Mouse (Mus musculus) hindbrain, embryonic 12.5 days (tissue): Measurements from ENCODE around the gene Ubald1. TPM values are rescaled to one million over a fixed set of nuclear protein-coding genes. Genes with fewer than 3 reads are reported as not detected.
A peak's percentile ranks its signal among the peaks of the same experiment; 100 is the strongest.

Experiments
- ATAC-seq: fragments of 200-750 bp; cut with Nextera tagmentation; 2 replicates; pipeline ENCODE4 v1.8.0; 2017; ENCODE audit warnings: moderate TSS enrichment; ENCODE audit not compliant: low FRiP score
- H3K27ac ChIP-seq: fragments of 300-500 bp; sonication (generic); 2 replicates; pipeline ENCODE4 v1.5.1; 2016; ENCODE audit warnings: mild to moderate bottlenecking
- H3K27me3 ChIP-seq: fragments of 300-500 bp; sonication (generic); 2 replicates; pipeline ENCODE4 v1.6.1; 2016; ENCODE audit warnings: mild to moderate bottlenecking
- H3K36me3 ChIP-seq: fragments of 300-500 bp; sonication (generic); 2 replicates; pipeline ENCODE4 v1.6.1; 2016; ENCODE audit warnings: mild to moderate bottlenecking
- H3K4me1 ChIP-seq: fragments of 300-500 bp; sonication (generic); 2 replicates; pipeline ENCODE4 v1.6.1; 2016
- H3K4me2 ChIP-seq: fragments of 300-500 bp; sonication (generic); replicated peaks from 2 replicates; pipeline ENCODE4 v1.6.1; 2016; ENCODE audit warnings: mild to moderate bottlenecking
- H3K4me3 ChIP-seq: fragments of 300-500 bp; sonication (generic); 2 replicates; pipeline ENCODE4 v1.5.1; 2016; ENCODE audit warnings: mild to moderate bottlenecking
- H3K9ac ChIP-seq: fragments of 300-500 bp; sonication (generic); 2 replicates; pipeline ENCODE4 v1.6.1; 2016; ENCODE audit warnings: mild to moderate bottlenecking, moderate library complexity
- H3K9me3 ChIP-seq: fragments of 300-500 bp; sonication (generic); replicated peaks from 2 replicates; pipeline ENCODE4 v1.6.1; 2016; ENCODE audit warnings: mild to moderate bottlenecking
- WGBS: fragments of 180-500 bp; shearing (Covaris S2); methylation state at CpG from one replicate; pipeline ENCODE4 v1.1.7; 2016; 5-methylcytosine and 5-hydroxymethylcytosine counted together
- polyA plus RNA-seq: library from polyadenylated mRNA; unstranded; fragments of >200 nt; fragmentation: Nextera tagmentation; extraction: Ambion mirVana; gene quantifications from 2 replicates; pipeline ENCODE4 v1.2.1, GENCODE M21; 2016

Gene Ubald1
- polyA plus RNA-seq, 1 experiment from 2014 or later = 38.8 TPM

DNA sequence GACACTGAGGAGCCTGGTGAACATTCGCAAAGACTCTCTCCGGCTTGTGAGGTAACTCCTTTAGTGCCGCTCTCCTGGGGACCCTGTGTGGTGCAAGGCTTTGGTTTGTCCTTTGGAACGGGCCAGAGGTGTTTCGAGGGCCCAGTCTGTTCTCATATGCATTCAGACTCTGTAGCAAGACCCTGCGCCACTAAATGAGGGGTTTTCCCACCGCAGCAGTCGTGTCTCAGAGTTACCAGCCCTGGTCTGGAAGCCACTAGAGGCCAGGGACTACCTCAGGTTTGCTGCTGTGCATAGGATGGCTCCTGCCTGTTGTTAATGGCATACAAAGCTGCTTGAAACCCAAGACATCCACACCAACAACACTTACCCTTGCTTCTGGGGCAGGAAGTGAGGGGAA, 30.6 kb upstream of the Ubald1 start:
- 97% methylated on average over 8 of the region's 8 CpGs for WGBS

GRCm38 (mm10) chr16:4909745-4910144, 29.6 kb upstream of the Ubald1 start:
- 100% methylated on average over 2 of the region's 2 CpGs for WGBS
- no peak for ATAC-seq
- Histone ChIP-seq H3K27ac (no peak overlapping the region), H3K27me3 (no peaks in the 10 kb centered on the region), H3K4me3 (no peak overlapping the region), H3K4me2 (no peak overlapping the region), H3K9ac (no peak overlapping the region), H3K9me3 (no peaks in the 10 kb centered on the region), H3K36me3 (peaks cover 45% of the 10 kb centered on the region), H3K4me1 (peaks cover 6% of the 10 kb centered on the region; the same call in 1 of the 2 replicates)

More for the DNA sequence above, 30.6 kb upstream of the Ubald1 start:
- H3K36me3 ChIP-seq = peaks cover 54% of the 10 kb centered on the region
- no peaks in the 10 kb centered on the region for H3K27me3 ChIP-seq
- no peak overlapping the region for H3K27ac ChIP-seq
- ATAC-seq = no peak
- H3K4me1 ChIP-seq = peaks cover 6% of the 10 kb centered on the region; the same call in 1 of the 2 replicates
- no peak overlapping the region for H3K9ac ChIP-seq
- no peak overlapping the region for H3K4me2 ChIP-seq
- H3K4me3 ChIP-seq = no peak overlapping the region
- H3K9me3 ChIP-seq = no peaks in the 10 kb centered on the region

GRCm38 (mm10) chr16:4907972-4908371, 27.9 kb upstream of the Ubald1 start:
- H3K36me3 ChIP-seq = peaks cover 37% of the 10 kb centered on the region
- 65% methylated on average over 5 of the region's 5 CpGs for WGBS
- no peak for ATAC-seq

DNA sequence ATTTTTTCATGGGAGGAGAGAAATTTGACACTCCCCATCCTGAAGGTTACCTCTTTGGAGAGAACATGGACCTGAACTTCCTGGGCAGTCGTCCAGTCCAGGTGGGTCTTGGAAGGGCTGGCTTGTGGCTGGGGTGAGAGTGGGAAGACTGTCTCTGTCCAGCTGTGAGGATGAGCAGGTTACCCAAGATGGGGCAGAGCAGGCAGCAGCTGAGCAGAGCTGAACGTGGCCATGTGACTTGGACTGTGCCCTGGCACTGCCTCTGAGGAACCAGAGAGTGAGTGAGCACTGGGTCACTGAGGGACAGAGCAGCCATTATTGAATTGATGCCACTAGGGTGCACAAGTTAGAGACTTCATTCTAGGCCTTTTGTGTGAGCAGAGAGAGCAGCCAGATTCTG, 27.3 kb upstream of the Ubald1 start:
- 68% methylated on average over 2 of the region's 2 CpGs for WGBS
- H3K27ac ChIP-seq = no peak overlapping the region

More at GRCm38 (mm10) chr16:4907972-4908371, 27.9 kb upstream of the Ubald1 start:
- no peak overlapping the region for H3K27ac ChIP-seq
- no peak overlapping the region for H3K4me3 ChIP-seq
- H3K4me2 ChIP-seq = no peak overlapping the region
- H3K4me1 ChIP-seq = no peaks in the 10 kb centered on the region
- H3K9me3 ChIP-seq = no peaks in the 10 kb centered on the region
- no peak overlapping the region for H3K9ac ChIP-seq
- H3K27me3 ChIP-seq = no peaks in the 10 kb centered on the region

DNA sequence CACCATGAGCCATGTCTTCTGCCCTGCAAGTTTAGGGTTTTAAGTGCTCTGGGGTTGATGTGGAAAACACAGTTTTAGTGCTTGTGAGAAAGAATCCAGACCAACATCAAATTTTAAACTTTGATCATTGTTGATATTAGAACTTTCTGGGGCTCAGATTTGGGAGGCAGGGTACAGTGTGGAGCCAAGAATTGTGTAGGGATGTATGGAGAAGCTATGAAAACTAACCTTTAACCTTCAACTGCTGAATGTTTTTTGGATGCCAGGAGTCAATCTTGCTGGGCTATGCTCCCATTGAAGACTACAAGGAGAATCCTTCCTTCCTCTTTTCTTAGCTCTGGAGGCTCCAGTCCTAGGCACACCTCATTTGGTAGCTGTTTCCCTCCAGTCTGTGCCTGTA, 26.4 kb upstream of the Ubald1 start:
- Histone ChIP-seq H3K36me3 (peaks cover 27% of the 10 kb centered on the region), H3K4me1 (no peaks in the 10 kb centered on the region), H3K27ac (no peak overlapping the region), H3K4me3 (no peak overlapping the region), H3K9ac (no peak overlapping the region), H3K9me3 (no peaks in the 10 kb centered on the region), H3K4me2 (no peak overlapping the region), H3K27me3 (no peaks in the 10 kb centered on the region)
- ATAC-seq = no peak

More for the DNA sequence above, 27.3 kb upstream of the Ubald1 start:
- Histone ChIP-seq H3K36me3 (peaks cover 35% of the 10 kb centered on the region), H3K9me3 (no peaks in the 10 kb centered on the region), H3K27me3 (no peaks in the 10 kb centered on the region), H3K4me3 (no peak overlapping the region), H3K9ac (no peak overlapping the region), H3K4me1 (no peaks in the 10 kb centered on the region), H3K4me2 (no peak overlapping the region)
- no peak for ATAC-seq

DNA sequence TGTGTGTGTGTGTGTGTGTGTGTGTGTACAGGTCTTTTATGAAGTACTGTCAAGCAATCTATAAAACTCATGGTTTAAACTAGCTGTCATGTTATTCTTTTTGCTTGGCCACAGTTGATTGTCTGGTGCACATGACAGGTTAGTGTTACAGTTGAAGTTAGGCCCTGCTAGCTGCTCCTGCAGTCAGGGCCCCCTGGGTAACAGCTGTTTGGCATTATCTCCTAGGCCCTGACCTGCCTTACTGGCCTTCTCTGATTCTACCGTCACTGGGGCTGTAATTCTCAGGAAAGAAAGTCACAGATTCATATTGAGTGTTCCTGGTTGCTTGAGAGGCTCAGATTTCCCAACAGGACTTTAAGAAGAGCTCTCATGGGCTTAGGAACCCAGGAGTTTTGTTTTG, 25.5 kb upstream of the Ubald1 start:
- H3K4me3 ChIP-seq = no peak overlapping the region
- WGBS = 54% methylated on average over 1 of the region's 1 CpGs
- H3K4me2 ChIP-seq = no peak overlapping the region
- no peak overlapping the region for H3K9ac ChIP-seq
- H3K9me3 ChIP-seq = no peaks in the 10 kb centered on the region
- peaks cover 18% of the 10 kb centered on the region for H3K36me3 ChIP-seq
- H3K27me3 ChIP-seq = no peaks in the 10 kb centered on the region
- ATAC-seq = no peak
- H3K4me1 ChIP-seq = peaks cover 6% of the 10 kb centered on the region; the same call in 1 of the 2 replicates
- no peak overlapping the region for H3K27ac ChIP-seq

- WGBS = 83% methylated on average over 3 of the region's 3 CpGs
- Histone ChIP-seq H3K9ac (no peak overlapping the region), H3K27ac (no peak overlapping the region), H3K4me2 (no peak overlapping the region), H3K9me3 (no peaks in the 10 kb centered on the region), H3K4me1 (peaks cover 6% of the 10 kb centered on the region; the same call in 1 of the 2 replicates), H3K4me3 (no peak overlapping the region), H3K27me3 (no peaks in the 10 kb centered on the region), H3K36me3 (peaks cover 11% of the 10 kb centered on the region)
- no peak for ATAC-seq
These were observed 24.8 kb upstream of the Ubald1 start for GRCm38 (mm10) chr16:4904878-4905277.

DNA sequence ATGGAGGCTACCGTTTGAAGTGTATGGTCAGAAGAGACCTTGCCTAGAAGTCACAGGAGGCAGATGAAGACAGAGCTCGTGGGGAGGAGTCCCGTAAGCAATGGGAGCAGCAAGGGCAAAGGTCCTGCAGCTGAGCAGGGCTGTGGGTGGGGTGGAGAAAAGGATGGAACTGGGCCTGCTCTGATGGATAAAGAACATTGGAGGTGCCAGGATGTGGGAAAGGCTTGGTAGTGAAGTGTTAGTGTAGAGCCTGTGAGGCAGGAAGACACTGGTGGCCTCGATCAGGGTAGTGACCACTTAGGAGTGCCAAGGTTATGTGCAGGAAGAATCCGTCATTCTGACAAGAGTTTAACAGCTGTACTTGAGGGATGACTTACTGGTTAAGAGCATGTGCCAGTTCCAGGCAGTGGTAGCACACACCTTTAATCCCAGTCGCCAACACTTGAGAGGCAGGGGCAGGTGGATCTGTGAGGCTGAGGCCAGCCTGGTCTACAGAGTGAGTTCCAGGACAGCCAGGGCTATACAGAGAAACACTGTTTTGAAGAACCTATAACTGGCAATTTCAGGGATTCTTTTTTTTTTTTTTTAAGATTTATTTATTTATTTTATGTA, 23.5 kb upstream of the Ubald1 start:
- no peaks in the 10 kb centered on the region for H3K36me3 ChIP-seq
- no peak overlapping the region for H3K4me2 ChIP-seq
- no peak overlapping the region for H3K4me3 ChIP-seq
- 77% methylated on average over 6 of the region's 6 CpGs for WGBS
- no peak for ATAC-seq
- no peaks in the 10 kb centered on the region for H3K9me3 ChIP-seq
- peaks cover 6% of the 10 kb centered on the region; the same call in 1 of the 2 replicates for H3K4me1 ChIP-seq
- H3K27me3 ChIP-seq = no peaks in the 10 kb centered on the region
- no peak overlapping the region for H3K27ac ChIP-seq
- no peak overlapping the region for H3K9ac ChIP-seq

- no peaks in the 10 kb centered on the region for H3K27me3 ChIP-seq
- no peak for ATAC-seq
- WGBS = 87% methylated on average over 2 of the region's 2 CpGs
- H3K36me3 ChIP-seq = no peaks in the 10 kb centered on the region
- peaks cover 6% of the 10 kb centered on the region; the same call in 1 of the 2 replicates for H3K4me1 ChIP-seq
- no peak overlapping the region for H3K4me3 ChIP-seq
- no peaks in the 10 kb centered on the region for H3K9me3 ChIP-seq
- no peak overlapping the region for H3K9ac ChIP-seq
- H3K27ac ChIP-seq = no peak overlapping the region
- no peak overlapping the region for H3K4me2 ChIP-seq
These were observed 22.3 kb upstream of the Ubald1 start for GRCm38 (mm10) chr16:4902390-4902789.

- no peak overlapping the region; the same call in 1 of the 2 replicates for H3K4me2 ChIP-seq
- WGBS = 59% methylated on average over 7 of the region's 7 CpGs
- H3K27me3 ChIP-seq = no peaks in the 10 kb centered on the region
- peak overlapping the region; percentile 57 for H3K27ac ChIP-seq
- H3K4me1 ChIP-seq = peaks cover 8% of the 10 kb centered on the region; the same call in 1 of the 2 replicates
- no peak for ATAC-seq
- no peaks in the 10 kb centered on the region for H3K9me3 ChIP-seq
- no peak overlapping the region for H3K9ac ChIP-seq
- no peaks in the 10 kb centered on the region for H3K36me3 ChIP-seq
- no peak overlapping the region for H3K4me3 ChIP-seq
These were observed 21.1 kb upstream of the Ubald1 start for GRCm38 (mm10) chr16:4901167-4901566.

DNA sequence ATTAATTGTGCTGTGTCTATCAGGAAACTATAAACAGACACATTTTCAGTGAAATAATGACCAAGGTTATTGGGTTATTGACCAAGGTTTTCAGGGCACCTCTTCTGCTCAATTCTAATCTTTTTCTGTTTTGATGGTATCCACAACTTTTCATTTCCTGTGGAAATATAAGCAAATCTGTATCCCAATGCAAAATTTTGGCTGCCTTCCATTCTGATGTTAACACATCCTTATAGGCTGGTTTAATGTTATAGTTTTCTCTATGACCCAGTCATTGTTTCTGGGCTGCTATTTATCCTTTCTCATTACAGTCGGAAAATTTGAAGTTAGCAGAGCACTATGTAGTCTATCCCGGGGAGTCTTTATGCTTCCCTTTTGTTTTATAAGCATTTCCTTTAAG, 19.6 kb upstream of the Ubald1 start:
- H3K4me2 ChIP-seq = no peak overlapping the region
- H3K9me3 ChIP-seq = no peaks in the 10 kb centered on the region
- peaks cover 8% of the 10 kb centered on the region; the same call in 1 of the 2 replicates for H3K4me1 ChIP-seq
- no peak overlapping the region for H3K9ac ChIP-seq
- H3K4me3 ChIP-seq = no peak overlapping the region
- no peaks in the 10 kb centered on the region for H3K27me3 ChIP-seq
- ATAC-seq = no peak
- 89% methylated on average over 2 of the region's 2 CpGs for WGBS
- H3K36me3 ChIP-seq = no peaks in the 10 kb centered on the region
- H3K27ac ChIP-seq = no peak overlapping the region

GRCm38 (mm10) chr16:4898881-4899280, 18.8 kb upstream of the Ubald1 start:
- ATAC-seq = no peak
- Histone ChIP-seq H3K4me2 (no peak overlapping the region), H3K9me3 (no peaks in the 10 kb centered on the region), H3K27ac (no peak overlapping the region), H3K36me3 (no peaks in the 10 kb centered on the region), H3K4me1 (peaks cover 8% of the 10 kb centered on the region; the same call in 1 of the 2 replicates), H3K27me3 (no peaks in the 10 kb centered on the region), H3K4me3 (no peak overlapping the region), H3K9ac (no peak overlapping the region)
- WGBS = 76% methylated on average over 6 of the region's 6 CpGs

GRCm38 (mm10) chr16:4897146-4897730, 17.1 kb upstream of the Ubald1 start:
- Histone ChIP-seq H3K4me2 (no peak overlapping the region), H3K36me3 (no peaks in the 10 kb centered on the region), H3K9ac (no peak overlapping the region), H3K4me3 (no peak overlapping the region), H3K9me3 (no peaks in the 10 kb centered on the region), H3K27ac (no peak overlapping the region), H3K27me3 (no peaks in the 10 kb centered on the region), H3K4me1 (peaks cover 8% of the 10 kb centered on the region; the same call in 1 of the 2 replicates)
- 48% methylated on average over 7 of the region's 7 CpGs for WGBS
- no peak for ATAC-seq
